Mouse (Mus musculus) retina, adult 2 months (tissue): ENCODE results near the gene Dpm1.

Experiments used
- DNase-seq: peaks from one replicate; pipeline ENCODE4 v3.0.0-alpha.2; 2012; ENCODE audit warnings: low read depth, low spot score

Gene Dpm1

DNA sequence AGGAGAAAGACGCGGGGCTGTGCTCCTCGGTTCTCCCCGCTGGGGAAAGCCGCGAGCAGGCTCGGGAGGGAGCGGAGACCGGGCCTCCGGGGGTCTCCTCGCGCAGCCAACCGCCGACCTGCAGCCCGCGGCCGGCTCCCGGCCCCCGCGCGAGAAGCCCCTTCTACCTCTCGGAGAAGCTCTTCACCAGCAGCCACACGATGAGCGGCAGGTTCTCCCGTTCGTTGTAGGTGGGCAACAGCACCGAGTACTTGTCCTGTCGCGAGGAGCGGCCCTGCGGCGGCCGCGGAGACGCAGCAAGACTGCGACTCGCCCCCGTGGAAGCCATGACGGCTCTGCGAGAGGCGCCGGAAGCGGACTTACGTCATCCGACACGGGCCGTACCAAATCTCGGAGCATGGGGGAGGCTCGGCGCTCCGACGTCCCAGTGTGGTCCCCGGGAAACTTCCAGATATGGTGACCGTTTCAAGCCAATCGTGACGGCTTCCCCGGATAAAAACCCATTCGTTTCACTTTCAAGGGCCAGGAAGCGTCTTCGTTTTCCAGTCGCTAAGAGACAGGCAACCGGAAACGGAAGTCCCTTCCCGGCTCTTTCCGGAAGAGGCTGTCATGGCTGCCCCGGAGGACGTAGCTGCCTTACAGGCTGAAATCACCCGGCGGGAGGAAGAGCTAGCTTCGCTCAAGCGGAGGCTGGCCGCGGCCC lies at the start of gene Dpm1, which contains the start of the genes Gm20716 and Mocs3:
Gene Dpm1, minus strand, starts transcription at position 566 of the 703 bp plus-strand sequence.
Gene Gm20716, minus strand, starts transcription at position 339 of the 703 bp plus-strand sequence.
Gene Mocs3, plus strand, starts transcription at position 597 of the 703 bp plus-strand sequence.
- DNase-seq: peak; percentile 86

DNA sequence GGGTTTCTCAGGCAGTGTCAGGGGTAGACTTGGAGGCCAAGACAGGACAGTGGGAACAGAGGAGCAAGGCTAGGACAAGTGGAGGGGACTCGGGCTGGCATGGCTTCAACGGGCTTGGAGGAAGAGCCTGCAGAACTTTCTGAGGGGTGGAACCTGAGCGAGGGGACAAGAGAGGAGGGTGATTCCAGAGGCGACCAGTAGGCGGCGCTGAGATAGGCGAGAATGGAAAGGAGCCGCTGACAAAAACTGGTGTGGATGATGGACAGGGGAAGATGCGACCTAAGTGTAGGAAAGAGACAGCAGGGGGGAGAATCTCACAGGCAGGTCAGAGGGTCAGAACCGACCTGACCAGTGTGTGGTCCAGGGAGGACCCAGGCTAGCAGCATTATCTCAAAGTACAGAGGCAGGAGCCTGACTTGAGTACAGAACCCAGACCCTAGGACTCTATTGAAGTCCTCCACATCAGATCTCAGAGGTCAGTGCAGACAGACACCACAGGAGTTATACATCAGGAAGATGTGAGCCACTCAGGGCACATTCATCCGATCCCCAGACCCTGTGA lies 44.1 kb upstream of the Dpm1 start:
- DNase-seq: no peak

DNA sequence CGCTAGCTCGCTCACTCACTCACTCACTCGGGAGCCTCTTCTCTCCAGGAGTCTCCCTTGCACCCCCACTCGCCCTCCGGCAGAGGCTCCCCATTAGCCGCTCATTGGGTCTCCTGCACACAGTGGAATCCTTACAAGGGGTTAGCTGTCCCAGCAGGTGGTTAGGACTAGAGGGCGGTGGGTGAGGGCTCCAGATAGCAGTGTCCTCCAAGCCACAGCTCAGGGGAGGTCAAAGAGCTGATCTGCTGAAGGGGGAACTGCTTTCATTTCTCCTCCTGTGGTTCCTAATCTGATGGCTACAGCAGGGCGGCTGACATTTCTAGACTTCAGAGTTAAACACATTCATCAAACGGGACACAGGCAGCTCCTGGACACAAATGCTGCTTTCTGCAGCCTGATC lies 43.0 kb upstream of the Dpm1 start:
- DNase-seq: no peak

DNA sequence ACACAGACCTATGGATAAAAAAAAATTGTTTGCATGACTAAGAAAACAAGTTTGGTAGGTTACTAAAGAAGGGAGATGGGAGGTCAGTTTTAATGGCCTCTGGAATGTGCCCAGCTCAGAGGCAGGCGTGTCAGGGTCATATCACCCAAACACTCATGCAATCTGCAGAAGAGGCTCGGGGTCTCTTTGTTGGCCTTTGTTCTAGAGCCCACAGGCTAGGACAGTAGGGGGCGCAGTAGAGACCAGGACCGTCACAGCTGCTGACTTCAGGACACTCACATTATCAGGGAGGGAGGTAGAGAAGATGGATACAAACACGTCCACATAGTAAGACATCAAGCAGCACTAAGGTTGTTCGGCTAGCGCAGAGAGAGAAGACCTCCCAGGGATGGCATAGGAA lies 37.6 kb upstream of the Dpm1 start:
- no peak for DNase-seq

DNA sequence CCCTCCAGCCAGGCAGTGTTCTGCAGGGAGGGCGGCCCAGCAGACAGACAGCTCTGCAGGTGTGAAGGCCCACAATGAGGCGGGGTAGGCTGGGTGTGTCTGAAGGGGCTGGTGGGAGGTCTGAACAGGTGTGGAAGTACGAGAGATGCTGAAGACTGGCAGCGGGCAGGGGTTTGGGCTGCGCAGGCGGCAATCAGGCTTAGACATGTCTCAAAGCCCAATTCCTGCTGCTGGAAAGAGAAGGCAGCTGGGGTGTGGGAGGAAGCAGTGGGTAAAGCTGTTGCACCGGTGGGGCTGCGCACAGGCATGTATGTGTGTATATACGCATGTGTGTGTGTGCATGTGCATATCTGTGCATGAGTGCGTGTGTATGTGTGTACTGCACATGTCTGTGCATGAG lies 30.5 kb upstream of the Dpm1 start:
- no peak for DNase-seq

DNA sequence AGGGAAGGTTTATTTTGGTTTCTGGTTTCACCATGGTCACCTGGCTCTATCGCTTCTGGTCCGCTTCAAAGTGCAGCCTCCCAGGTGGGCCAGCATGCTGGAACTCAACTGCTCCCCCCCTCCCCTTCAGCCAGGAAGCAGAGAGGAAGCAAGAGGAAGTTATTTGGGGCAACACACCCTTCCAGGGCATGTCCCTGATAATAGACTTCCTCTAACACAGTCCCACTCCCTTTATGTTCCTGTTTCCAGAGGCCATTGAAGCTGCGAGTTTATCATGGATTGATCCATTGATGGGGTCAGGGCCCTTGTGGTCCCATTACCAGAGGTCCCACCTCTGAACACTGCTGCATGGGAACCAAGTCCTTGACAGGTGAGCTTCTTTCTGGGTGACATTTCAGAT lies 29.7 kb upstream of the Dpm1 start:
- DNase-seq: no peak

DNA sequence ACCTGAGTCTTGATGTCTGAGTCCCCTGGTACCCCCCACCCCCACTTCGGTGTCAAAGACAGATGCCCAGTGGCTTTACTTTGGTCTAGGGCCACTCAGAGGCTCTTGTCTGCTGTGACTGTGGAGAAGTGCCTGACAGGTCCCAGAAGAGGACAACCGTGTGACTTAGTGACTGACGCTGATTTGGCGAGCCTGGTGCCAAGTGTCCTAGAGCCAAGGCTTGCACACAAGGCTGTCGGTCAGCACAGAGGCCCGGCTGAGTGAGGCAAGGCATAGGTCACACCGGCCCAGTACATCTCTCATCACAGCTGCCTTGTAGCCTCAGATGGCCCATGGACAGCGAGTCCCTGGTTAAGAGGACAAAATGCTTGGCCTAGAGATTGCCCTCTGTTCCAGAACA lies 28.7 kb upstream of the Dpm1 start:
- no peak for DNase-seq

DNA sequence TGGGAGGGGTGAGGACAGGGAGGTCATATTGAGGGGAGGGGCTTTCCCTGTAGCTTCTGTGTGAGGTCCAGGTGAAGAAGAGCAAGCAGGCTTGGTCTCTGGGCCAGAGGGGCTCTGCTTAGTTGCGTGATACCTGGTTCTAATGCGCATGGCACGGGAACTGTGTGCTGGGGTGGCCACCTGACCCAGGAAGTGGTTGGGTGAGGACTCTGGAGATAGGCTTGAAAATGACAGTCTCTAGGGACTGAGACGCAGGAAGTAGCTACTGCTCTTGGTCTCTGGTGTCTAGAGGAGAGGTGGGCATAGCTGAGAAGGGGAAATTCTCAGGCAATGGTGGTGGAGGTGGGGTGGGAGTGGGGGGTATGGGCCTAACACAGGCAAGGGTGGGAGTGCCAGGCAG lies 26.8 kb upstream of the Dpm1 start:
- DNase-seq: no peak

DNA sequence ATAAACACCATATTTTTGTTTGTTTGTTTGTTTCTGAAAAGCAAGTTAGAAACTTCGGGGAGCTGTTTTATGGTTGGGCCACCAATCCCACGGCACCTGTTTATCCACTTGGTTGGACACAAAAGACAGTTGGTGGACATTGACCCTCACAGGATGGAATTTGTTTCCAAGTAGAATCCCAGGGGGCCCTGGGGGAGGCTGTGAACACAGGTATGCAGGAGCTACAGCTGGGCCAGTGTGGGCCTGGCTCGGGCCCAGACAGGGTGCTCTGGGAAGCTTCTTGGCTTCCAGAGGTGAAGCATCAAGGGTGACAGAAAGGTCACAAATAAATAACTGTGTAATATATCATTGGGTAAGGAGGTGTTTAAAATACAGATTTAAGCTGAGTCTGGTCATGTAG lies 26.1 kb upstream of the Dpm1 start:
- DNase-seq: no peak

DNA sequence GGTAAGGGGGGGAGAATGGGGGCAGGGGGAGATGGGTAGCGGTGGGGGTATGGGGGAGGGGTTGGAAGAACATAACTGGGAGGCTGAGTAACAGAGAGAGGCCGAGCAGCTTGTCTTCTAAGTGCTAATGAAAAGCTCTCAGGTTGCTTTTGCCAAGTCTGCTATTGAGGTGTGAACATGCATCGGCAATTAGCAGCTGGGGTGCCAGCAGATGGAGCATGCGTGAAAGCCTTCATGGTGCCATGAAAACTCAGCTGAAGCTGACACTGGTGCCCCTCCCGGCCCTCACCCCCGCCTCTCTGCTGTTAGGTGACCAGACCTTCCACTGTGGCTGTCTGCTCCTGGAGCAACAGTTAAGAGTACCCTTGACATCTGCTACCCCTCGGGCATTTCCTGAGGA lies 23.4 kb upstream of the Dpm1 start:
- no peak for DNase-seq

DNA sequence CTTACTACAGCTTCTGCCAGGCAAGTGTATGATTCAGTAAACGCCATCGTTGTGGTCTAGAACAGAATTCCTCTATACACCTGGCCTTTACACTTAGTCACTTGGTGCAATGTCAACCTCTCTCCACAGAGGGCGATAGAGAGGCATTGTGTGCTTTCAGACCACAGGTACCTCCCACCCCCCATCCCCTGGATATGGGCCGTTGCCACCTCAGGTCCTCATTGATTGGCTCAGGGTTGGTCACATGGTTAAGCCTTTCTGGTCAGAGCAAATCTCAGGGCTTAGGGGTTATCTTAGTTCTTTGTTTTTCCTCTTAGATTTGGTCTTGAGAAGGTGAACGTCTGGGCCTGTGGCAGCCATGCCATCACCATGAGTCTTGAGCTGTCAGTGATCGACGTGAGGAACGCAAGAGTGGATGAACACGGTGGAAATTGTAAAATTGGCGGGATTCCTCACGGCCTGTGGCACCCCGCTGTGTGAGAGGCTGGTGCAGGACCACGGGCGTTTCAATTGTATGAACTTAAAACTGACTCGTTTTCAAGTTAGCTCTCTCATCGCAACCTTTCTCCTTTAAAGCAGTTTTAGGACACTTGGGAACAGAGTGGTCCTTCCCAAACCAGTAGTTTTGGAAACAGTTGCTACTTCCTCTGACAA lies 22.4 kb upstream of the Dpm1 start:
- no peak for DNase-seq

DNA sequence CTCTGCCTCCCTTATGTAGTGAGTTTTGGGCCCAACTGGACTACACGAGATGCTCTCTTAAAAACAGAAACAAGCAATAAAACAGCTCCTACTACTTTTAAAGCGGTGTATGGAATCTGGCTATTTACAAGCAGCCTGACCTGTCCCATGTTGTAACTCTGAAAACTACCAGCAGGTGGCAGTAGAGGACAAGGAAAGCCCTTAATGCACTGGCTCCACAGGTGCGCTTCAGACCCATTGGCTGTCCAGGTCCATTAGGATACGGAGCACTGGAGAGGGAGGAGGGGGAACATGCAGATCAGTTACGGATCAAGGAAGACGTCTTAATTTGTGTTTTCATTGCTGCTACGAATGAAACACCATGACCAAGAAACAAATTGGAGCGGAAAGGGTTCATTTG lies 19.9 kb upstream of the Dpm1 start:
- peak; percentile 72 for DNase-seq

DNA sequence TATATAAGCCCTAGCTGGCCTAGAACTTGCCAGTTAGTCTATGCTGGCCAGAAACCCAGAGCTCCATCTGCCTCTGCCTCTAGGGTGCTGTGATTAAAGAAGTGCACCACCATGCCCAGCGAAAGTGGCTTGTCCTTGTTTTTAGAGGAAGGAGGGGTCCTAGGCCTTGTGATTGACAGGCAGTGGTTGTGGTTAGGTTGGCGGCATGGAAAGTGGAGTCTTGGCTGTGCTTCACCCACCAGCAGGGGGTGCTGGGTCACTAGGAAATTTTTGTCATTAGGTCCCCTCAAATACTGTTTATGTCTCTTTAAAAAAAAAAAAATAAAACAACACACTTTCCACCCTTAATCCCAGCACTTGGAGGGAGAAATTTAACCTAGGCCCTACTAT lies 18.5 kb upstream of the Dpm1 start:
- no peak for DNase-seq

DNA sequence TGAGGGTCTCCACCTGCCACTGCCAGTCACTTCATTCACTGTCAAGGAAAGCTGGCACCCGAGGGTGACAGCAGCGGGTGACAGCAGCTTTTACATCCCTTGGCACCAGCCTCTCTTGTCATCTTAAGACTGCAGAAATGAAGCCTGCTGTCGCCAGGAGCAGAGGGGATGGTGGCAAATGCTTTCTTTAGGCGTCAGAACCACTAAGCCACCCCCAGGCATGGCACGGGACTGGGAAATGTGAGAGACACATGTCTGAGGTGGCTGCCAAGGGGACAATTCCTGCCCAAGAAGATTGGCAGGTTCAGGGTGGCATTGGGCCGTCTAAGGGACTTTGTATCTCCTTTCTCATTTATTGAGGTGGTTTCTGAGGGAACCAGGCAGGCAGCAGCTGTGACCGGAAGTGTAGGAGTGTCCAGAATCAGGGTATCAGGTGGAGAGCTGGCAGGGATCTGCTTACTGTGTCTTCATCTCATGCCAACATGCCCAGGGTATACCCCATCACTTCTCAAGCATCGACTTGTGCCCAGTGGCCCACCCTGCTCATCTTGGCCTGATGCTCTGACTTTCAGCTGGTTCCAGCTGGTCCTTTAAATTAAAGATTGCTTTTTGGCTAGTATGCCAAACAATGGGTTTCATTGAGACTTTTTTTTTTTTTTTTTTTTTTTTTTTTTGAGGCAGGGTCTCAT lies 17.9 kb upstream of the Dpm1 start:
- DNase-seq: no peak

DNA sequence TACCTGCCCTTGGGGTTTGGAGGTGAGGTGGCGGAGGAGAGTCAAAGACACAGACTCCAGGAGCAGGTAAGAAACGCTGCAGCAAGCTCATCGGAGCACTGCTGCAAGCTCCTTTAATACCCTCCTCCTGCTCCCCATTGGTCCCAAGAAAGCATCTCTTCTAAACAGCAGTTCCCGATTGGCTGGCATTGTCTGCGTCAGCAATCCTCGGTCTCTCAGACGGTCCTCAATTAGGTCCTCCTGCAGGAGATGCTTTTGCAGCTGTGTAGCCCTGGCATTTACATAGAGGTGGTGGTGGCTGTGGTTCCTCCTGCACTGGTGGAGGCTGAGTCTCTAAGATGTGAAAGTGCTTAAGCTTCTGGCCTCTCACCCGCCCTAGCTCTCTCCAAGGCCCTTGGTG lies 15.2 kb upstream of the Dpm1 start:
- DNase-seq: no peak

DNA sequence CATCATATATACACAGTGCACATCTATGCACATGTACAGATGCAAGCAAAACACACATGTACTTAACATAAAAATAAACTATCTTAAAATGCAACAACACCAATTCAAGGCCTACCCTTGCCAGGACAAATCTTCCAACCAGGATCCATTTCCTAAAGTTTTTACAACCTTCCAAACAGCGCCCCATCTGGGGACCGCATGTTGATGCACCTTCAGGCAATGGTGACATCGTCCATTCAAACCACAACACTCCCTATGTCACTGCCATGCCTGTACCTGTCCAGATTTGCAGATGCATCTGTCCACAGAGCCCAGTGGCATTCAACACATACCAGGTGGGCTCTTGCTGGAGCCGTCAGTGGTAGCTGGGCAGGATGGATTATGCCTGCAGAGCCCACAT lies 12.9 kb upstream of the Dpm1 start:
- no peak for DNase-seq

DNA sequence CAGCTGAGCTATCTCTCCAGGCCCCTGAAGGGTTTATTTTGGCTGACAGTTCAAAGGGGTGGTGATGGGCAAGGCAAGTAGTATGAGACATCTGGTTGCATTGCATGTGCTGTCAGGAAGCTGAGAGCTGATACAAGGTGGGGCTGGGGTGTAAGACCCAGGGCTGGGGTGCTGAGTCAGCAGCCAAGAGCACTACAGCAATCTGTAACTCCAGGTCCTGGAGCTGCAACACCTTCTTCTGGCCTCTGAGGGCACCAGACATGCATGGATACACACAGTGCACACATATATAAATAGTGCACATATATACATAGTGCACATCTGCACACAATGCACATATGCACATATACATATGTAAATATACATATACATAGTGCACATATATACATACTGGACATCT lies 12.4 kb upstream of the Dpm1 start:
- DNase-seq: no peak

DNA sequence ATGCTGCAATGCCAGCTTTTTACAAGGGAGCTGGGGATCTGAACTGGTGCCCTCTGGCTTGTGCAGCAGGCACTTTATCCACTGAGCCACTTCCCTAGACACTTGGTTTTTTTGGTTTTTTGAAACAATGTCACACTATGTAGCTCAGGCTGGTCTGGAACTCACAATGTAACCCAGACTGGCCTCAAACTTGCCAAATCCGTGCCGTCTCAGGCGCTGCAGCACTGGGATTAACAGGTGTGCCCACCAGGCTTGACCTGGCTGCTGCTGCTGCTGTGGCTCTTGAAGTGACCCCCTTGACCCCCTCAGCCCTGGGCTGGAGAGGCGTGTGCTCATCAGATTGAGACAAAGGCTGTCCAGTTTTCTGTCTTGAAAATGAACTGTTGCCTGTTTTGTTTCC lies 7.9 kb upstream of the Dpm1 start:
- DNase-seq: no peak

DNA sequence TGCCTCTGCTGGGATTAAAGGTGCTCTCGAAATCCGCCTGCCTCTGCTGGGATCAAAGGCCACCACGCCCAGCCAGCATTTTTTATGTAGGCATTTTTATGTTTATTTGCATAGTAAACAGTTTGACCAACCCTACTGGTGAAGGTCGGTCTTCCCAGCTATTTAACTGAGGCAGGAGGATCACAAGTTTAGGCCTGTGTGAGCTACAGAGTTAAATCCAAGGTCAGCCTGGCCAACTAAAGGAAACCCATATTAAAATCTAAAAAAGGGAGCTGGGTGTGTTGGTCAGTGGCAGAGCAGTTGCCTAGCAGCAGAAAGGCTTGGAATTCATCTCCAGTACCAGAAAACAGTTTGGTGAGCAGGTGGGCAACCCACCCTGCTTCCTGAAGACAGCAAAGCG lies 2.9 kb upstream of the Dpm1 start:
- DNase-seq: no peak

DNA sequence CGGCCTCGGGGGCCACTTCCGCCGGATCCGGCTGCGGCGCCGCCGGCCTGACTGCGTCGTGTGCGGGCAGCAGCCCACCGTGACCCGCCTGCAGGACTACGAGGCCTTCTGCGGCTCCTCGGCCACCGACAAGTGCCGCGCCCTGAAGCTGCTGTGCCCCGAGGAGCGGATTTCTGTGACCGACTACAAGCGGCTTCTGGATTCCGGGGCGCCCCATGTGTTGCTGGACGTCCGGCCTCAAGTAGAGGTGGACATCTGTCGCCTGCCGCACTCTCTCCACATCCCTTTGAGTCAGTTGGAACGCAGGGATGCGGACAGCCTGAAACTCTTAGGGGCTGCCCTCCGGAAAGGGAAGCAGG lies 1.1 kb upstream of the Dpm1 start:
- no peak for DNase-seq

DNA sequence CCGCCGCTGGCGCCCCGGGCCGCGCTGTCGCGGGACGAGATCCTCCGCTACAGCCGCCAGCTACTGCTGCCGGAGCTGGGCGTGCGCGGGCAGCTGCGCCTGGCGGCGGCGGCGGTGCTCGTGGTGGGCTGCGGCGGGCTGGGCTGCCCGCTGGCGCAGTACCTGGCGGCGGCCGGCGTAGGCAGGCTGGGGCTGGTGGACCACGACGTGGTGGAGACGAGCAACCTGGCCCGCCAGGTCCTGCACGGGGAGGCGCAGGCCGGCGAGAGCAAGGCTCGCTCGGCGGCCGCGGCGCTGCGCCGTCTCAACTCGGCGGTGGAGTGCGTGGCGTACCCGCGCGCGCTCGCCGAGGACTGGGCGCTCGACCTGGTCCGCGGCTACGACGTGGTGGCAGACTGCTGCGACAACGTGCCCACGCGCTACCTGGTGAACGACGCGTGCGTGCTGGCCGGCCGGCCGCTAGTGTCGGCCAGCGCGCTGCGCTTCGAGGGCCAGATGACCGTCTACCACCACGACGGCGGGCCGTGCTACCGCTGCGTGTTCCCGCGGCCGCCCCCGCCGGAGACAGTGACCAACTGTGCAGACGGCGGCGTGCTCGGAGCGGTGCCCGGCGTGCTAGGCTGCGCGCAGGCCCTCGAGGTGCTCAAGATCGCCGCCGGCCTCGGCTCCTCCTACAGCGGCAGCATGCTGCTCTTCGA lies 531 bp upstream of the Dpm1 start:
- DNase-seq: no peak
